Mouse (Mus musculus) CH12.LX (cell line): ENCODE data around the gene Xpo4.

Experiments
- CTCF ChIP-seq, 2 experiments: IDR thresholded peaks in 1 of 2; conservative IDR thresholded peaks in 1 of 2; 2 replicates each; pipeline ENCODE4 v1.5.1; 2011 to 2012; ENCODE audit warnings: low read depth in 2 of 2, low read length in 2 of 2, improper control_type of control experiment in 1 of 2, inconsistent platforms in 1 of 2, mild to moderate bottlenecking in 1 of 2, moderate library complexity in 1 of 2
- NELFE ChIP-seq: IDR thresholded peaks from 2 replicates; pipeline ENCODE4 v1.6.1; 2011; ENCODE audit warnings: low read depth, low read length, improper control_type of control experiment
- POLR2A ChIP-seq: IDR thresholded peaks from 2 replicates; pipeline ENCODE4 v1.6.1; 2011; ENCODE audit warnings: low read depth, mild to moderate bottlenecking, improper control_type of control experiment, low read length

DNA sequence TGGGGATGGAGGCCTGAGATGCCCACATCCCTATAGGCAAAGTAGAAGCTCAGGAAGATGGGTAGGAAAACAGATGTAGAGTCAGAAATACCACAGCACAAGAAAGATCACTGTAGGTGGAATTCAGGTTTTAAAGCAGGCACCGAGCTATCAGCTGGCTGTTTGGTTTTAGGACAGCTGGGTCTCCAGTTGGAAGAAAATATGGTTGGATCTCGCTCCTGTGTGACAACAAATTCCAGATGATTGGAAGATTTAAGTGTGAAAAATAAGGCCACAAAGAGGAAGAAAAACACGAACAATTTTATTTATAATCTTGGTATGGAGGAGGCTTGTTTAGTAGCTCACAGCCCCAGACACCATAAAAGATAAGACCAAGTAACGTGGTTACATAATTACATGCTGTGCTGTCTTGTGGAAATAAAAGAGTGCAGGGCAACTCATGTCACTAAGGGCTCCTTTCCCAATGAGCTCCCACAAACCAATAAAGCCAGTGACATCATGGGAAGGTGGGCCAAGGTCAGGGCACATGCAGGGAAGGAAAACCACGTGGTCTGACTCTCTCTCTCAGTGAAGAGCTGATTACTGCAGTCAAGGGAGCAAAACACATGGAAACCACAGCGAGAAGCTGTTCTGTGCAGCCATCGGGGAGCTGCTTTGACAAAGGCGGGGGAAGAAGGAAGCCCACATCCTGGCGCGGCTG lies 136.0 kb downstream of the Xpo4 start:
- TF ChIP-seq CTCF (conservative IDR thresholded peaks at IDR 0.05 in 1 of 2, IDR thresholded peaks at IDR 0.05 in 1 of 2; ENCODE audit: low read depth in 2 of 2, low read length in 2 of 2) (no peak), POLR2A (no peak), NELFE (no peak)
